Mouse (Mus musculus) heart, postnatal 36 days (tissue): ENCODE measurements around the gene Ngf. TPM values are rescaled to one million over a fixed set of nuclear protein-coding genes. Genes with fewer than 3 reads are reported as not detected.

Experiments used
- DNase-seq, 2 experiments: peaks; one replicate each; pipeline ENCODE4 v3.0.0; 2021 to 2022
- intact Hi-C: fragments of 180-260 bp; cut with DNase I; formaldehyde crosslinking; loops from one replicate; pipeline ENCODE4 v1.15.1; 2025
- total RNA-seq, 2 experiments: library from RNA; stranded (reverse); gene quantifications; 2 replicates each; pipeline ENCODE4 v1.2.3; 2021

Gene Ngf
- total RNA-seq, 2 experiments from 2014 or later, result 6.1 to 7.6 TPM

GRCm38 (mm10) chr3:102505129-102505528 lies 35.4 kb downstream of the Ngf start:
- no peak for DNase-seq
- intact Hi-C loops, result no loop called here

GRCm38 (mm10) chr3:102506061-102506460 lies 36.3 kb downstream of the Ngf start:
- no peak for DNase-seq
- intact Hi-C loops, result no loop called here

- intact Hi-C loops, result no loop called here
Measured at GRCm38 (mm10) chr3:102507666-102508260, 38.0 kb downstream of the Ngf start.

GRCm38 (mm10) chr3:102508455-102508854 lies 38.7 kb downstream of the Ngf start:
- DNase-seq, result no peak
- intact Hi-C loops, result no loop called here

More at GRCm38 (mm10) chr3:102507666-102508260, 38.0 kb downstream of the Ngf start:
- no peak for DNase-seq

- intact Hi-C loops, result no loop called here
- DNase-seq, result no peak
Measured at GRCm38 (mm10) chr3:102509601-102510000, 39.9 kb downstream of the Ngf start.

GRCm38 (mm10) chr3:102516937-102517336 lies 47.2 kb downstream of the Ngf start:
- no peak for DNase-seq
- intact Hi-C loops, result no loop called here

- no peak for DNase-seq
Measured at GRCm38 (mm10) chr3:102521061-102521460, 51.3 kb downstream of the Ngf start.

GRCm38 (mm10) chr3:102523711-102524110 lies 54.0 kb downstream of the Ngf start:
- DNase-seq, result no peak
- intact Hi-C loops, result loop anchor here (10.0 kb wide), 1 partner anchor 141 kb away; no protein-coding TSS in a partner anchor

More at GRCm38 (mm10) chr3:102521061-102521460, 51.3 kb downstream of the Ngf start:
- intact Hi-C loops, result loop anchor here (10.0 kb wide), 1 partner anchor 144 kb away; no protein-coding TSS in a partner anchor

- no peak for DNase-seq
- intact Hi-C loops, result loop anchor here (10.0 kb wide), 1 partner anchor 140 kb away; no protein-coding TSS in a partner anchor
Measured at GRCm38 (mm10) chr3:102524951-102525350, 55.2 kb downstream of the Ngf start.

GRCm38 (mm10) chr3:102525856-102526255 lies 56.1 kb downstream of the Ngf start:
- intact Hi-C loops, result loop anchor here (10.0 kb wide), 1 partner anchor 139 kb away; no protein-coding TSS in a partner anchor
- no peak for DNase-seq

- peak; percentile 63 to 67 for DNase-seq
- intact Hi-C loops, result loop anchor here (10.0 kb wide), 1 partner anchor 138 kb away; no protein-coding TSS in a partner anchor
Measured at GRCm38 (mm10) chr3:102526481-102526880, 56.8 kb downstream of the Ngf start.

GRCm38 (mm10) chr3:102534744-102535143 lies 65.0 kb downstream of the Ngf start:
- DNase-seq, result no peak
- intact Hi-C loops, result no loop called here

GRCm38 (mm10) chr3:102543646-102544045 lies 73.9 kb downstream of the Ngf start:
- intact Hi-C loops, result no loop called here
- DNase-seq, result no peak

GRCm38 (mm10) chr3:102547536-102547935 lies 77.8 kb downstream of the Ngf start:
- DNase-seq, result no peak
- intact Hi-C loops, result no loop called here

GRCm38 (mm10) chr3:102553935-102554670 lies 84.4 kb downstream of the Ngf start:
- no peak for DNase-seq
- intact Hi-C loops, result no loop called here

GRCm38 (mm10) chr3:102556108-102556507 lies 86.4 kb downstream of the Ngf start:
- no peak for DNase-seq
- intact Hi-C loops, result no loop called here

GRCm38 (mm10) chr3:102556645-102557044 lies 86.9 kb downstream of the Ngf start:
- no peak for DNase-seq
- intact Hi-C loops, result no loop called here
